Mouse (Mus musculus): ENCODE data around the gene Ralgapa1. TPM values are rescaled to one million over a fixed set of nuclear protein-coding genes. Genes with fewer than 3 reads are reported as not detected.
A peak's percentile ranks its signal among the peaks of the same experiment; 100 is the strongest.

The Ralgapa1 gene
- polyA plus RNA-seq, 1 experiment from 2014 or later = 10.0 TPM

GRCm38 (mm10) chr12:55834891-55835290, 13.9 kb upstream of the Ralgapa1 start:
- H3K9ac ChIP-seq = no peak overlapping the region
- no peak overlapping the region for H3K4me3 ChIP-seq
- ATAC-seq = no peak
- H3K9me3 ChIP-seq (replicated peaks) = no peaks in the 10 kb centered on the region
- 0 out of 2 replicates have a peak, but pooled peaks cover 4% of the 10 kb centered on the region for H3K36me3 ChIP-seq
- no peaks in the 10 kb centered on the region for H3K27me3 ChIP-seq (replicated peaks)
- 82% methylated on average over 8 of the region's 8 CpGs for WGBS (ENCODE audit: insufficient replicate concordance)
- peaks cover 14% of the 10 kb centered on the region for H3K4me1 ChIP-seq
- H3K4me2 ChIP-seq = no peak overlapping the region
- no peak overlapping the region for H3K27ac ChIP-seq

- Histone ChIP-seq H3K36me3 (0 out of 2 replicates have a peak, but pooled peaks cover 4% of the 10 kb centered on the region), H3K9ac (no peak overlapping the region), H3K27ac (no peak overlapping the region), H3K4me1 (peaks cover 14% of the 10 kb centered on the region), H3K9me3 (replicated peaks) (no peaks in the 10 kb centered on the region), H3K27me3 (replicated peaks) (no peaks in the 10 kb centered on the region), H3K4me2 (no peak overlapping the region), H3K4me3 (no peak overlapping the region)
- ATAC-seq = no peak
- 60% methylated on average over 9 of the region's 9 CpGs for WGBS (ENCODE audit: insufficient replicate concordance)
These were observed 13.1 kb upstream of the Ralgapa1 start for GRCm38 (mm10) chr12:55833906-55834625.

GRCm38 (mm10) chr12:55832961-55833360, 12.0 kb upstream of the Ralgapa1 start:
- ATAC-seq = no peak
- Histone ChIP-seq H3K27me3 (replicated peaks) (no peaks in the 10 kb centered on the region), H3K9ac (no peak overlapping the region), H3K27ac (no peak overlapping the region), H3K36me3 (no peaks in the 10 kb centered on the region), H3K4me2 (no peak overlapping the region), H3K9me3 (replicated peaks) (no peaks in the 10 kb centered on the region), H3K4me3 (no peak overlapping the region), H3K4me1 (peaks cover 11% of the 10 kb centered on the region)

GRCm38 (mm10) chr12:55831101-55831500, 10.1 kb upstream of the Ralgapa1 start:
- no peaks in the 10 kb centered on the region for H3K4me1 ChIP-seq
- 13% methylated on average over 2 of the region's 2 CpGs for WGBS (ENCODE audit: insufficient replicate concordance)
- no peak overlapping the region for H3K4me3 ChIP-seq
- no peak for ATAC-seq
- no peaks in the 10 kb centered on the region for H3K27me3 ChIP-seq (replicated peaks)
- H3K9me3 ChIP-seq (replicated peaks) = no peaks in the 10 kb centered on the region
- H3K4me2 ChIP-seq = no peak overlapping the region
- no peaks in the 10 kb centered on the region for H3K36me3 ChIP-seq
- no peak overlapping the region for H3K27ac ChIP-seq
- no peak overlapping the region for H3K9ac ChIP-seq

DNA sequence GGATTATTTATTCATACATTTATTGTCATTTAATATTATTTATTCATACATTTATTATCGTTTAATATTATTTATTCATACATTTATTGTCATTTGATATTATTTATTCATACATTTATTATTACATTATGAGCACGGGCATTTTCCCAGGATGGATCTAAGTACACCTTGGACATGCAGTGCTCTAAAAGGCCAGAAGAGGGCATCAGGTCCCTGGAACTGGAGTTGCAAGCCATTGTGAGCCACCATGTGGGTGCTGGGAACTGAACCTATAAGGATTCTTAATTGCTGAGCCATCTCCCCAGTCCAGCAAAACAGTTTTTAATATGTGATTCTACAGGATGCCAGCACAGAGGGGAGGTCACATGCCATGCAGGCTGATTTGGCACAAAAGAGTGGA, 4.6 kb upstream of the Ralgapa1 start:
- no peak overlapping the region for H3K4me3 ChIP-seq
- ATAC-seq = no peak
- H3K4me1 ChIP-seq = no peaks in the 10 kb centered on the region; the same call in 1 of the 2 replicates
- H3K27ac ChIP-seq = no peak overlapping the region
- H3K27me3 ChIP-seq (replicated peaks) = no peaks in the 10 kb centered on the region
- H3K4me2 ChIP-seq = no peak overlapping the region
- H3K36me3 ChIP-seq = no peaks in the 10 kb centered on the region
- no peaks in the 10 kb centered on the region; the same call in 1 of the 2 replicates for H3K9me3 ChIP-seq (replicated peaks)
- H3K9ac ChIP-seq = no peak overlapping the region
- WGBS (ENCODE audit: insufficient replicate concordance) = 64% methylated on average over 2 of the region's 2 CpGs

DNA sequence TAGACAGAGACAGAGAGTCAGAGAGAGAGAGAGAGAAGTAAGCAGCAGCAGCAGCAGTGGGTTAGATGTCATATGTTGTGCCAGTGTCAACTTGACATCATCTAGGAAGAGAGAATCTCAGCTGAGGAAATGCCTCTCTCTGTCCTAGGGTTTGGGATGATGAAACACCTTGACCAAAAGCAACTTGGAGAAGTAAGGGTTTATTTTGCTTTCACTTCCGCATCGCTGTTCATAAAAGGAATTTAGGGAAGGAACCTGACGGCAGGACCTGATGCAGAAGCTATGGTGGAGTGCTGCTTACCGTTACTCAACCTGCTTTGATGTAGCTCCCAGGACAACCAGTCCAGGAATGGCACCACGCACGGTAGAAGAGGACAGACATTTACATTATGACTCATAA, 3.1 kb upstream of the Ralgapa1 start:
- Histone ChIP-seq H3K36me3 (no peaks in the 10 kb centered on the region), H3K9ac (no peak overlapping the region), H3K4me2 (no peak overlapping the region), H3K27me3 (replicated peaks) (no peaks in the 10 kb centered on the region), H3K9me3 (replicated peaks) (no peaks in the 10 kb centered on the region; the same call in 1 of the 2 replicates), H3K4me3 (no peak overlapping the region), H3K27ac (no peak overlapping the region), H3K4me1 (peaks cover 9% of the 10 kb centered on the region)
- no peak for ATAC-seq
- WGBS (ENCODE audit: insufficient replicate concordance) = 68% methylated on average over 6 of the region's 6 CpGs

DNA sequence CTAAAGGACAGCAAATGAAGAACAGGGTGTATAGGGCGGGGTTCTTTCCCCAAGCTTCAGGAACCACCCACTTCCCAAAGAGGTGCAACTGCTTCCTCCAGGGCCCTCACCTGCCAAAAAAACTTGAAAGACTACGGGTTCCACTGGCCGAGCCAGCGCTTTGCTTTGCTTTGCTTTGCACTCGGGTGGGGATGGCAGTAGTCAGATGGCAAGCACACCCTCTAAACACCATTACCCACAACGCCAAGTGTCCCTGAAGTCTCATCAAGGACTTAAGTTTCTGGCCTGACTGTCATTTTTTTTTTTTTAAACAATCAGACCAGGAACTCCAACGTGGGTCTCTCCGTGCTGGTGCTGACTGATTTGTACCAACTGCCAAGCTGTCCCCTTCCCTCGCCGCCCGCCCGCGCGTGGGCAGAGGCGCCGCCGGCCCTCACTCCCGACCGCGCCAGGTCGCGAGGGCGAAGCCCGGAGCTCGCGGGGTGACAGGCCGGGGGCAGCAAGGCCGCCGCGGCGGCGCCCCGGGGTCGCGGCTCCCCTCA, 777 bp downstream of the Ralgapa1 start:
- no peaks in the 10 kb centered on the region for H3K9me3 ChIP-seq (replicated peaks)
- no peaks in the 10 kb centered on the region for H3K27me3 ChIP-seq (replicated peaks)
- peak; percentile 67 for ATAC-seq
- peak overlapping the region; percentile 82 for H3K4me2 ChIP-seq
- H3K4me3 ChIP-seq = peak overlapping the region; percentile 79
- WGBS (ENCODE audit: insufficient replicate concordance) = under 1% methylated on average over 35 of the region's 35 CpGs
- peak overlapping the region; percentile 88 for H3K27ac ChIP-seq
- peaks cover 9% of the 10 kb centered on the region for H3K4me1 ChIP-seq
- no peaks in the 10 kb centered on the region for H3K36me3 ChIP-seq
- H3K9ac ChIP-seq = peak overlapping the region; percentile 90

DNA sequence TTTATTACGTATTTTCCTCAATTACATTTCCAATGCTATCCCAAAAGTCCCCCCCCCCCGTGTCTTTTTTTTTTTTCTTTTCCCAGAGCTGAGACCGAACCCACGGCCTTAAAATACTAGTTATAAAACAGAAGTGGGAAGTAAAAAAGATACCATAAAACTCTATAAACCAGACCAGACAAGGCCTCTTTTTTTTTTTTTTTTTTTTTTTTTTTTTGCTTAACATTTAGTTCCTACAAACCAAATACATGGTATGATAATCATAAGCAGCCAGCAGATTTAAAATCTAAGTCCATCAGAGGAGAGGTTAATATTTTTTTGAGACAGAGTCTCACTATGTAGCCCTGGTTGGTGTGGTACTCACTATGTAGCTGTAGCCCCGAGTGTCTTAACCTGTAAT, 4.5 kb downstream of the Ralgapa1 start:
- Histone ChIP-seq H3K9ac (no peak overlapping the region), H3K27ac (no peak overlapping the region), H3K27me3 (replicated peaks) (no peaks in the 10 kb centered on the region), H3K36me3 (peaks cover 2% of the 10 kb centered on the region; the same call in 1 of the 2 replicates), H3K9me3 (replicated peaks) (no peaks in the 10 kb centered on the region), H3K4me2 (no peak overlapping the region), H3K4me1 (peaks cover 16% of the 10 kb centered on the region), H3K4me3 (no peak overlapping the region)
- no peak for ATAC-seq
- 79% methylated on average over 5 of the region's 5 CpGs for WGBS (ENCODE audit: insufficient replicate concordance)

GRCm38 (mm10) chr12:55805035-55805434, 15.9 kb downstream of the Ralgapa1 start:
- H3K36me3 ChIP-seq = no peaks in the 10 kb centered on the region
- H3K27me3 ChIP-seq (replicated peaks) = no peaks in the 10 kb centered on the region
- H3K9me3 ChIP-seq (replicated peaks) = no peaks in the 10 kb centered on the region
- no peak overlapping the region for H3K27ac ChIP-seq
- no peak overlapping the region for H3K9ac ChIP-seq
- no peak overlapping the region for H3K4me3 ChIP-seq
- 72% methylated on average over 3 of the region's 3 CpGs for WGBS (ENCODE audit: insufficient replicate concordance)
- no peak for ATAC-seq
- peaks cover 12% of the 10 kb centered on the region for H3K4me1 ChIP-seq
- H3K4me2 ChIP-seq = no peak overlapping the region

GRCm38 (mm10) chr12:55801131-55801530, 19.8 kb downstream of the Ralgapa1 start:
- Histone ChIP-seq H3K27me3 (replicated peaks) (no peaks in the 10 kb centered on the region), H3K4me3 (no peak overlapping the region), H3K36me3 (peaks cover 6% of the 10 kb centered on the region; the same call in 1 of the 2 replicates), H3K4me2 (no peak overlapping the region), H3K4me1 (peaks cover 20% of the 10 kb centered on the region), H3K27ac (no peak overlapping the region), H3K9ac (no peak overlapping the region), H3K9me3 (replicated peaks) (no peaks in the 10 kb centered on the region)
- 79% methylated on average over 4 of the region's 4 CpGs for WGBS (ENCODE audit: insufficient replicate concordance)
- no peak for ATAC-seq

GRCm38 (mm10) chr12:55800144-55800543, 20.8 kb downstream of the Ralgapa1 start:
- no peaks in the 10 kb centered on the region for H3K9me3 ChIP-seq (replicated peaks)
- ATAC-seq = peak; percentile 77
- no peak overlapping the region for H3K4me3 ChIP-seq
- H3K9ac ChIP-seq = no peak overlapping the region
- peaks cover 6% of the 10 kb centered on the region; the same call in 1 of the 2 replicates for H3K36me3 ChIP-seq
- no peaks in the 10 kb centered on the region for H3K27me3 ChIP-seq (replicated peaks)
- peaks cover 20% of the 10 kb centered on the region for H3K4me1 ChIP-seq
- 40% methylated on average over 5 of the region's 5 CpGs for WGBS (ENCODE audit: insufficient replicate concordance)
- H3K27ac ChIP-seq = no peak overlapping the region
- H3K4me2 ChIP-seq = peak overlapping the region; percentile 21; the same call in 1 of the 2 replicates

GRCm38 (mm10) chr12:55798745-55799144, 22.2 kb downstream of the Ralgapa1 start:
- Histone ChIP-seq H3K27ac (no peak overlapping the region), H3K4me1 (peaks cover 20% of the 10 kb centered on the region), H3K27me3 (replicated peaks) (no peaks in the 10 kb centered on the region), H3K9ac (no peak overlapping the region), H3K9me3 (replicated peaks) (no peaks in the 10 kb centered on the region), H3K4me3 (no peak overlapping the region), H3K36me3 (peaks cover 10% of the 10 kb centered on the region), H3K4me2 (no peak overlapping the region)
- 57% methylated on average over 4 of the region's 4 CpGs for WGBS (ENCODE audit: insufficient replicate concordance)
- no peak for ATAC-seq

All from liver, embryonic 12.5 days (tissue).